Mouse (Mus musculus) heart, postnatal 0 days (tissue): ENCODE data around the gene Eif4a1.

Experiments used
- CTCF ChIP-seq: IDR thresholded peaks from 2 replicates; pipeline ENCODE4 v1.5.1; 2016; ENCODE audit warnings: antibody characterized with exemption, control low read depth, low read depth
- EP300 ChIP-seq: IDR thresholded peaks from 2 replicates; pipeline ENCODE4 v1.6.1; 2016; ENCODE audit warnings: antibody characterized with exemption, low read depth

DNA sequence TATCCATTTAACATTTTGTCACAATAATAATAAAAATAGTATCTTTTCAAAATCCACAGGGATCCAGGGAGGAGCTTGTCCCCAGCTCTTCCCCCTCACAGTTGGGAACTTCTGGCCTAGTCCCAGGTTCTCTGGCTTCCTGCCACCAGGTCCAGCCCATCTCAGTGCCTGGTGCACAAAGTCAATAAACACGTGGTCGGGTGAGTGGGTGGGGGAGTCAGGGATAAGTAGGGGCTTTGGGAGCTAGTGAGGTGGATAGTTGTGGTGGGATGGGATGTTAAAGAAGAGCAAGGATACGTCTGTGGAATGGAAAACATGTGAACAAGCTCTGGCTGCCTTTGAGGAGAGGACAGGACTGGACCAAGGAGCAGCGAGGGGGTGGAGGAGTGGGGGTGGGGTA is 14.2 kb upstream of the Eif4a1 start:
- TF ChIP-seq CTCF (no peak), EP300 (no peak)
